In the genomic region with DNA sequence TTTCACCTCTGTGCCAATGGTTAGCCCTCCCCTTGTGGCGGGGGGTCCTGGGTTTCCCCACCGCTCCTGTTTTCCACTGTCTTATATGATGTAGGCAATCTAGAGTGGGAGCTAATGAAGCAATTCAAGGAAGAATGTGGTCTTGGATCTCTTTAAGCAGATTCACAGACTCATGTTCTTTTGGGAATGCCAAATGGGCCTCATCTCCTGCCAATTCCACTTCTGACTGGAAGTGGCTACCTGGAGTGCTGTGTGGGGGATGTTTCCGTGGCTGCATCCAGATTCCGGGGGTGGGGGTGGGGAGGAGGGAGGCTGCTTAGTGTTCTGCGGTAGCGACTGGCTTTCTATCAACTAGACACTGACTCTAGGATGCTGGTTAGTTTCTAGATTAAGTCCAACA, we compare ENCODE assay signal across 18 mouse cellular contexts.
DNase-seq lines count a peak whose midpoint lies in the region; ATAC-seq and TF ChIP-seq lines count a peak whose summit lies in the region.
"Had no signal": no experiment of that assay in that cellular context is flagged by ENCODE, and none has a peak within 500 bp of the region (broad histone marks: within the 10 kb centered on the region; RNA-seq: fewer than 3 reads in every experiment).

No protein-coding gene starts in this region.

- no peaks in the 10 kb centered on the region for H3K27me3 ChIP-seq in stomach, postnatal 0 days (ENCODE audit: control insufficient read depth, insufficient read depth, low read length)
- H3K27me3 ChIP-seq: heart, embryonic 13.5 days; limb, embryonic 12.5 days had no signal

- ATAC-seq in cerebellum, adult (ENCODE audit: insufficient number of reproducible peaks, low FRiP score, low TSS enrichment): peak; percentile 50; the same call in 1 of the 2 replicates
- no peak for ATAC-seq in stomach, postnatal 0 days (ENCODE audit: low FRiP score, low TSS enrichment)
- ATAC-seq: intestine, postnatal 0 days; lung, postnatal 0 days had no signal

- no peak for TF ChIP-seq EP300 in stomach, postnatal 0 days (optimal IDR thresholded peaks at IDR 0.05)

- 0 out of 2 replicates have a peak, but pooled peaks cover 8% of the 10 kb centered on the region for H3K4me1 ChIP-seq in stomach, postnatal 0 days (replicated peaks; ENCODE audit: control insufficient read depth, insufficient read depth)

- H3K4me3 ChIP-seq in stomach, postnatal 0 days (ENCODE audit: low read depth, low read length): no peak overlapping the region
- H3K4me3 ChIP-seq: heart, embryonic 13.5 days; limb, embryonic 12.5 days; megakaryocyte, embryonic 14.5 days had no signal

- no peak overlapping the region for H3K9ac ChIP-seq in stomach, postnatal 0 days (ENCODE audit: low read length)
- H3K9ac ChIP-seq: heart, embryonic 13.5 days; limb, embryonic 12.5 days; liver, embryonic 14.5 days had no signal

- 59% methylated on average over 6 of the region's 6 CpGs for WGBS in stomach, postnatal 0 days

- no peak overlapping the region for H3K4me2 ChIP-seq in stomach, postnatal 0 days (replicated peaks; ENCODE audit: low read depth)
- H3K4me2 ChIP-seq: heart, embryonic 13.5 days; limb, embryonic 12.5 days had no signal

- no peak for TF ChIP-seq POLR2A in brain, embryonic 14.5 days (IDR thresholded peaks at IDR 0.05; ENCODE audit: borderline replicate concordance, extremely low read depth, insufficient read depth, insufficient read length, poor library complexity, severe bottlenecking)

- DNase-seq in cerebellum, postnatal 4 days (ENCODE audit: low spot score in 2 of 2): no peak
- peak; percentile 26 to 49 for DNase-seq in left cerebral cortex, postnatal 36 days (ENCODE audit: low spot score in 2 of 2)
- no peak for DNase-seq in left cerebral cortex, adult 18-20 months (ENCODE audit: low spot score in 2 of 2)
- DNase-seq in brain, embryonic 14.5 days (ENCODE audit: low read depth): peak; percentile 67
- DNase-seq in cerebellum, postnatal 14 days: peak; percentile 59 to 65
- DNase-seq in ovary, adult 18-20 months (ENCODE audit: low spot score): no peak
- no peak for DNase-seq in stomach, postnatal 0 days (ENCODE audit: low spot score)
- DNase-seq: kidney, postnatal 14 days; layer of hippocampus, postnatal 36 days; retina, postnatal 1 day; thymus, adult 2 months had no signal

- TF ChIP-seq CTCF in brain, embryonic 14.5 days (IDR thresholded peaks at IDR 0.05; ENCODE audit: borderline replicate concordance, extremely low read depth, insufficient read depth, insufficient read length): no peak
- no peak for TF ChIP-seq CTCF in stomach, postnatal 0 days (IDR thresholded peaks at IDR 0.05; ENCODE audit: low read depth)

- H3K27ac ChIP-seq in stomach, postnatal 0 days (replicated peaks): no peak overlapping the region
- H3K27ac ChIP-seq: heart, embryonic 13.5 days; limb, embryonic 12.5 days; liver, embryonic 14.5 days had no signal

- intact Hi-C loops in left cerebral cortex, postnatal 36 days (cut with DNase I): no loop called here

- H3K36me3 ChIP-seq in stomach, postnatal 0 days (ENCODE audit: control insufficient read depth, insufficient read depth, low read length): no peaks in the 10 kb centered on the region
- H3K36me3 ChIP-seq: heart, embryonic 13.5 days; limb, embryonic 12.5 days had no signal

- H3K9me3 ChIP-seq in stomach, postnatal 0 days (ENCODE audit: control insufficient read depth, low read length): no peaks in the 10 kb centered on the region
- H3K9me3 ChIP-seq: heart, embryonic 13.5 days; limb, embryonic 12.5 days; megakaryocyte, embryonic 14.5 days had no signal

Comparison
In these comparisons a context has a peak if more than half of its experiments do, and no peak if none do; other contexts are left out.
1. DNase-seq: peak in left cerebral cortex, postnatal 36 days (2 of 2), brain, embryonic 14.5 days (single experiment) and cerebellum, postnatal 14 days (2 of 2); none in cerebellum, postnatal 4 days (0 of 2), left cerebral cortex, adult 18-20 months (0 of 2), ovary, adult 18-20 months (single experiment) and stomach, postnatal 0 days (single experiment).